Mouse (Mus musculus) v-Abl transformed pro-B cells (cell line): ENCODE data around the gene Olfr1369-ps1.
"Not testable (repeated sequence)": the region's sequence is repeated elsewhere in the genome, so short reads cannot be mapped to it uniquely, and the experiment has no call there.

Source experiments
- in situ Hi-C, 2 experiments: fragments of 400-800 bp; cut with MboI; formaldehyde crosslinking; loops; one replicate each; pipeline ENCODE4 v1.15.1; 2025; ENCODE audit not compliant: unreplicated experiment in 2 of 2

Gene Olfr1369-ps1

DNA sequence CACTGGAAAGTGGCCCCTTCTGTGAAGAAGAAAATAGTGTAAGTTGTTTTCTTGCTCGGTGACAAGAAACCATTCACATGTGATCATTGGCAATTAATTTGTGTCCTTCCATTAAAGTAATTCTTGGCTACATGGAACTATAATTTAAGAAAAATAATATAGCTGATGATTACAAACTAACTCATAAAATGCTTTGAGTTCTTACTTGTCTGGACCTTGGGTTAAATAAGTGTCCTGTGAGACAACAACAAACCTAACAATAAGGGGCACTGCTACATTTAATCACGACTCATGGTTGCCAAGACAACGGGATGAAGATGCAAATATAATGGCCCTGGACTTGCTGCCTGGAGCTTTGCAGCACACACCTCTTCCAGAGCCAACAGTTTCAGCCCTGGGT is at the start of gene Olfr1369-ps1:
Olfr1369-ps1 (plus strand) TSS at position 301 of the 400 bp plus-strand sequence.
- in situ Hi-C loops, result not testable (repeated sequence)

DNA sequence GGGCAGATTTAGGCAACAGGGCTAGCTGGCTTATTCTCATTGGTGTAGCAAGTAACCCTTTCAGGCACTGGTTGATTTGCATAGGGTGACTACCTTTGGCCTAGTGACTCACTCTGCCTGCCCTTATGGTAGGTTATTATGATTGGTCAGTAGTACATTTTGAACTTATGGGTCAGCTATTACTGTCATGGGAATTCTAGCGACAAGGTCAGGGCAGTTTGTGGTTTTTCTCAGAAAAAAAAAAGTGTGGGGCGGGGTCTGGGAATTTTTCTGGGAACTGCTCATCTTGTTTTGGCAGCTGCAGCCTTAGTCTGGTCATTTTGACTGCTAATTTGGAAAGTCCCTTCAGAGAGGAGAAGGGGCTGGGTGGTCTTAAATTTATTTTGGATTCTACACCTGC is 45.3 kb upstream of the Olfr1369-ps1 start:
- in situ Hi-C loops, result no loop called here

- in situ Hi-C loops, result no loop called here
Observed at GRCm38 (mm10) chr13:21074847-21075246, 36.4 kb upstream of the Olfr1369-ps1 start, which contains the start of gene Olfr1370. Gene Olfr1370 (minus strand): TSS chr13:21074947.

- in situ Hi-C loops, result no loop called here
Observed at GRCm38 (mm10) chr13:21082686-21083085, 28.6 kb upstream of the Olfr1369-ps1 start.

DNA sequence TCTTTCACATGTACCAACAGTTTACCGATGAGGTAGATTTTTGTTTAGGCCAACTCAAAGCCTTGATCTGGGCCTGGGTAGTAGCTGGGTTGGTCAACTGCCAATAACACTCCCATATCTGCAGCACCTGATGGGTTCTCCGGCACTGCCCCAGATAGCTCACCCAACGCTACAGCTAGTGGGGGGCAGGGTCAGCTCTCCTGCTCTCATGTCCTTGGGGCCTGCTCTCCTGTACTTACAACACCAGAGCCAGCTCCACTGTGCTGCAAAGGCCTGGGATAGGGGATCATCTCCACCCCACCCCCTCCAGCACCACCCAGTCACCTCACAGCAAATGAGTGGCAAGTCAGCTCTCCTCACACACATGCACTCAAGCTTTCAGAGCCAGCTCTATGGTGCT is 1.5 kb upstream of the Olfr1369-ps1 start:
- in situ Hi-C loops, result no loop called here

DNA sequence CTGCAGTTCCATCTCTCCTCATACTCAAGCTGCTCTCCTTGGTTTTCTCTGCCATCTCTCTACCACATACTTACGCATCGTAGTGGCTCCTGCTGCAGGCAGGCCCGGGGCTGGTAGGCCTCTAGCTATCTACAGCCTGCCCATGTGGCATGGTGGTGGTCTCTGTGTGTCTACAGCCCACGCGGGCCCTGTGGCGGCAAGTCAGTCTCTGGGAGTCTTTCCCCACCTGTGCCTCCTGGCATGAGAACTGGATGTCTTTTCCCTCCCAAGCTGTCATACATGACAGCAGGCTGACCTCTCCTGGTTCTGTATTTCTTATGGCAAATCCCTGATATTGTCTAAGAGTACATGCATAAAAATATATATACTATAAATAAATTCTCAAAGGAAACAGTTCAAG is 842 bp upstream of the Olfr1369-ps1 start:
- in situ Hi-C loops, result no loop called here

DNA sequence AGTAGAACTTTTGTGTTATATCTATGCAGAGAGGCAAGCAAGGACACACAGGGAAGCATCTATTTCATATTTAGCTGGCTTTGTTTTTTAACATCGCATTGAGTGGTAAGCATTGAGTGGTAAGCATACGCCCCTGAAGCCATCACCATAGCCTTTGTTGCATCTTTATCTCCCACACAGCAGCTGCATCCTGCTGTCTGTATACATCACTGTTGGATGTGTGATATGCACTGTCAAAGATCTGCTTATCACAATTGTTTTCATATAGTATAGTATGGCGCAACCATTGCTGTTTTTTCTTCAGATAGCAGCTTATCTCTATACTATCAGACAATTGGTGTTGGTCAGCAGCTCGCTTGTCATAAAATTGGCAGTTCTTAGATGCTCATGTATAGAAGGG is 2.8 kb downstream of the Olfr1369-ps1 start:
- in situ Hi-C loops, result no loop called here

DNA sequence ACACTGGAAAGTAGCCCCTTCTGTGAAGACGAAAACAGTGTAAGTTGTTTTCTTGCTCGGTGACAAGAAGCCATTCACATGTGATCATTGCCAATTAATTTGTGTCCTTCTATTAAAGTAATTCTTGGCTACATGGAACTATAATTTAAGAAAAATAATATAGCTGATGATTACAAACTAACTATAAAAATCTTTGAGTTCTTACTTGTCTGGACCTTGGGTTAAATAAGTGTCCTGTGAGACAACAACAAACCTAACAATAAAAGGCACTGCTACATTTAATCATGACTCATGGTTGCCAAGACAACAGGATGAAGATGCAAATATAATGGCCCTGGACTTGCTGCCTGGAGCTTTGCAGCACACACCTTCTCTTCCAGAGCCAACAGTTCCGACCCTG is 18.1 kb downstream of the Olfr1369-ps1 start, which contains the start of gene Olfr263:
Olfr263 (plus strand) TSS at position 301 of the 400 bp plus-strand sequence.
- in situ Hi-C loops, result loop anchor here (25.0 kb wide), 2 partner anchors 1092 to 1417 kb away; no protein-coding TSS in a partner anchor

DNA sequence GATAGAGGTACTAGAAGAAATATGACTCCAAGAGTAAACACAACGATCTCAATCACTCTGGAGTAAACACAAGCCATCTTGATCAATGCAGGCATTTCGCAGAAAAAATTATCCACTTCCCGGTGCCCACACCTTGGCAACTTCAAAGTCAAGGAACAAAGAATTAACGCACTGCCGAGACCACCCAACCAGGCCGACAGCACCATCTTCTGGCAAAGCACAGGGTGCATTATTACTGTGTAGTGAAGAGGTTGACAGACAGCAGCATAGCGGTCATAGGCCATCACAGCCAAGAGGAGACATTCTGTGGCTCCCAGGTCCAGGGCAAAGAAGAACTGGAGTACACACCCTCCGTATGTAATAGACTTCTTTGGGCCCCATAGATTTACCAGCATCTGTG is 31.1 kb downstream of the Olfr1369-ps1 start:
- in situ Hi-C loops, result loop anchor here (10.0 to 25.0 kb wide), 3 partner anchors 1105 to 1430 kb away; no protein-coding TSS in a partner anchor

DNA sequence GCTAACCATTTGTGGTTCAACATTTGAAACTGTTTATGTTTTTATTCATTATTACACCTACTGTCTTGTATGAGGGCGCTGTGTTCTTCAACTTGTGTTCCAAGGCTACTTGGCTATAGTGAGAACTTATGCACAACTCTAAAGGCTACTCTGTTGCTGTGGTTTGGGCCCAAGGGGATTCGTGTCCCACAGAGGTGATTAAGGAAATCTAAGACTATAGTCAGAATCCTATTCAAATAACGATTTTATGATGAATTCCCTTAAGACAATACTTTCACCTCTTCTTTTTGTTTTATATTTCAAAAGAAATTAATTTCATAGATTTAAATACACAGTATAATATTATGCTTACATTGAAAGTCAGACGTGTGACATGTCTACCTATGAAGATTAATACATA is 34.5 kb downstream of the Olfr1369-ps1 start, which contains the start of gene Olfr1368:
Olfr1368 (minus strand) TSS at position 101 of the 400 bp plus-strand sequence.
- in situ Hi-C loops, result loop anchor here (10.0 to 25.0 kb wide), 3 partner anchors 1108 to 1433 kb away; no protein-coding TSS in a partner anchor

- in situ Hi-C loops, result loop anchor here (5.0 to 25.0 kb wide), 7 partner anchors 214 to 1944 kb away; partner anchors contain the start of gene Elmo1 (in 1 of the 2)
Observed at GRCm38 (mm10) chr13:21155888-21156287, 44.6 kb downstream of the Olfr1369-ps1 start.

DNA sequence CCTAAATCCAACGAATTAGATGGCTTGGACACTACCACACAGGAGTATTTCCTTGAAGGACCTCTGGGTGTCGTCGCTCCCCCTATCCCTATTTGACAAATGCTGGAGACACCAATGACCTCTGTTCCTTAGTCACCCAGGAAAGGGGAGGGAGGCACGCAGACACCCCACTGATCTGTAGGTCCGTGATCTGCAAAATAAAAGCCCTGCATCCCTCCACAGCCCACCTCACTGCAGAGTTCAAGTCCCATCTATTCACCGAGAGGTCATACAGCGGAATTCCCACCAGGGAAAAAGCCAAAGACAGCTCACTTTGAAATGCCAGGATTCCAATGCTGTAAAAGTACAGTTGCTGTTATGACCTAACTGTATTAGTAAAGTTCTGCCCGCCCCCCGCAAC is 46.8 kb downstream of the Olfr1369-ps1 start:
- in situ Hi-C loops, result loop anchor here (5.0 to 25.0 kb wide), 7 partner anchors 216 to 1946 kb away; partner anchors contain the start of gene Elmo1 (in 1 of the 2)

GRCm38 (mm10) chr13:21158785-21159474 is 47.6 kb downstream of the Olfr1369-ps1 start:
- in situ Hi-C loops, result loop anchor here (5.0 to 25.0 kb wide), 7 partner anchors 217 to 1947 kb away; partner anchors contain the start of gene Elmo1 (in 1 of the 2)

- in situ Hi-C loops, result loop anchor here (5.0 to 25.0 kb wide), 7 partner anchors 217 to 1947 kb away; partner anchors contain the start of gene Elmo1 (in 1 of the 2)
Observed at GRCm38 (mm10) chr13:21159475-21159819, 48.2 kb downstream of the Olfr1369-ps1 start.

GRCm38 (mm10) chr13:21160041-21160511 is 48.8 kb downstream of the Olfr1369-ps1 start:
- in situ Hi-C loops, result loop anchor here (5.0 to 25.0 kb wide), 11 partner anchors 42 to 1948 kb away; partner anchors contain the start of genes Elmo1 (in 1 of the 2), Hist1h2ai (in 1 of the 2), Hist1h2bl (in 1 of the 2) and Hist1h3h (in 1 of the 2)

- in situ Hi-C loops, result loop anchor here (5.0 to 25.0 kb wide), 11 partner anchors 41 to 1949 kb away; partner anchors contain the start of genes Elmo1 (in 1 of the 2), Hist1h2ai (in 1 of the 2), Hist1h2bl (in 1 of the 2) and Hist1h3h (in 1 of the 2)
Observed at GRCm38 (mm10) chr13:21160657-21161590, 49.6 kb downstream of the Olfr1369-ps1 start.

GRCm38 (mm10) chr13:21161591-21161990 is 50.3 kb downstream of the Olfr1369-ps1 start:
- in situ Hi-C loops, result loop anchor here (5.0 to 25.0 kb wide), 11 partner anchors 41 to 1949 kb away; partner anchors contain the start of genes Elmo1 (in 1 of the 2), Hist1h2ai (in 1 of the 2), Hist1h2bl (in 1 of the 2) and Hist1h3h (in 1 of the 2)

GRCm38 (mm10) chr13:21162591-21162990 is 51.3 kb downstream of the Olfr1369-ps1 start:
- in situ Hi-C loops, result loop anchor here (5.0 to 25.0 kb wide), 11 partner anchors 40 to 1950 kb away; partner anchors contain the start of genes Elmo1 (in 1 of the 2), Hist1h2ai (in 1 of the 2), Hist1h2bl (in 1 of the 2) and Hist1h3h (in 1 of the 2)
